Mouse (Mus musculus): ENCODE measurements at regions not wholly inside any gene's neighbourhood (a gene's known extent, or its start where the extent isn't known, plus 50 kb on each side); places are given as distances from the start of the nearest gene placed in this dataset.
"Not testable (repeated sequence)": the region's sequence is repeated elsewhere in the genome, so short reads cannot be mapped to it uniquely, and the experiment has no call there.

DNA sequence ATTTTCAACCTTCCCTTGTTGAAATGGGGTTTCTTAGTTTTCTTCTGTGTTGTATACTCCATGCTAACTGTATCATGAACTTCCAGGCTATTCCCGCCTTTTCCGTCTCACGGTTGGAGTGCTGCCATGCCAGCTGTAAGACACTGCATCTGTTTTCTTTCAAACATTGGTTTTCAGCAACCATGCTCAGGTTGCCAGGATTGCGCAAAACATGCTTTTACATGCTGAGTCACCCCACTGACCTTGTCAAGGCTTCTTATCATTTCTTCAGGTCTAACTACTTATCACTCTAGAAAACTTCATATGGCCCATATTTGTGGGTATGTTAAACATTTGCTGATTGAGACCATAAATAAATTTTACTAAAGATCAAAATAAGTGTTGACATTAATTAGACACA lies 551.2 kb downstream of the Tlr4 start:
- no peak overlapping the region for H3K4me2 ChIP-seq (replicated peaks; ENCODE audit: low read depth)
- no peak for ATAC-seq
- H3K27me3 ChIP-seq (replicated peaks; ENCODE audit: control insufficient read depth, insufficient read depth, low read length), result no peaks in the 10 kb centered on the region
- H3K4me1 ChIP-seq (replicated peaks; ENCODE audit: control insufficient read depth, insufficient read depth, low read length), result no peaks in the 10 kb centered on the region
- no peak overlapping the region for H3K9ac ChIP-seq (ENCODE audit: low read depth, low read length)
- H3K36me3 ChIP-seq (ENCODE audit: control insufficient read depth, insufficient read depth), result no peaks in the 10 kb centered on the region
- H3K4me3 ChIP-seq (ENCODE audit: low read depth, low read length), result no peak overlapping the region
- WGBS, result 88% methylated on average over 4 of the region's 4 CpGs
- TF ChIP-seq CTCF (IDR thresholded peaks at IDR 0.05; ENCODE audit: low read depth), result no peak
- H3K27ac ChIP-seq (ENCODE audit: low read depth, low read length), result no peak overlapping the region
- no peaks in the 10 kb centered on the region for H3K9me3 ChIP-seq (ENCODE audit: control insufficient read depth)

DNA sequence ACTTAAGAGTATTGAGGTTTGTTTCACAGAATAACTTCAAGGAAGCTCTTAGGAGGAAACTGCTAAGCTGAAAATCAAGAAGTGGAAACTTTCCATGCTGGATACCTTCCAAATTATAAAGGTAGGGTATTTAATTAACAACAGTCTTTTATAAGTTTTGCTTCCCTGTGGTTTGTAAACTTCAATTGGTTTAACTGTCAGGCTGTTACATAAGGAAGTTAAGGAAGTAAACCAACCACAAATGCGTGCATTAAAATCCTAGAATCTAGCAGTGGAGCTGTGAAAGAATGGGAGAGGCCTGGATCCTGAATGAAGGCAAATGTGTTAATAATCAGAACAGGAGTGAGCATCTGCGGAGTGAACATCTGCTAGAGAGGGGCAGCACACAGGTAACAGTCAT lies 560.5 kb downstream of the Tlr4 start:
- no peaks in the 10 kb centered on the region for H3K36me3 ChIP-seq (ENCODE audit: control insufficient read depth, insufficient read depth)
- H3K9ac ChIP-seq (ENCODE audit: low read depth, low read length), result no peak overlapping the region
- H3K4me1 ChIP-seq (replicated peaks; ENCODE audit: control insufficient read depth, insufficient read depth, low read length), result no peaks in the 10 kb centered on the region
- no peak overlapping the region for H3K4me3 ChIP-seq (ENCODE audit: low read depth, low read length)
- no peak for ATAC-seq
- H3K4me2 ChIP-seq (replicated peaks; ENCODE audit: low read depth), result no peak overlapping the region
- no peak overlapping the region for H3K27ac ChIP-seq (ENCODE audit: low read depth, low read length)
- no peaks in the 10 kb centered on the region; the same call in 1 of the 2 replicates for H3K9me3 ChIP-seq (ENCODE audit: control insufficient read depth)
- WGBS, result 84% methylated on average over 2 of the region's 2 CpGs
- TF ChIP-seq CTCF (IDR thresholded peaks at IDR 0.05; ENCODE audit: low read depth), result no peak
- no peaks in the 10 kb centered on the region for H3K27me3 ChIP-seq (replicated peaks; ENCODE audit: control insufficient read depth, insufficient read depth, low read length)

DNA sequence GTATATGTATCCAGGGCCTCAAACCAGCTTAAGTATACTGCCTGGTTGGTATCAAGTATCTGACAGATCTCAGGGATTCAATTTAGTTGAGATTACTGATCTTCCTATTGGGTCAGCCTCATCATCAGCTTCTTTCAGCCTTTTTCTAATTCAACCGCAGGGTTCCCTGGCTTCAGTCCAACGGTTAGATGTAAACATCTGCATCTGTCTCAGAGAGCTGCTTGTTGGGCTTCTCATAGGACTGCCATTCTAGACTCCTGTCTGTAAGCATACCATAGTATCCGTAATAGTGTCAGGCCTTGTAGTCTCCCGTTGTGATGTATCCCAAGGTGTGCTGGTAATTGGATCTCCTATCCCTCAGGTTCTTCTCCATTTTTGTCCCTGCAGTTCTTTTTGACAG lies 575.6 kb downstream of the Tlr4 start:
- H3K4me3 ChIP-seq (ENCODE audit: low read depth, low read length), result no peak overlapping the region
- H3K4me2 ChIP-seq (replicated peaks; ENCODE audit: low read depth), result no peak overlapping the region
- no peaks in the 10 kb centered on the region for H3K9me3 ChIP-seq (ENCODE audit: control insufficient read depth)
- whole genome bisulfite sequencing, result 75% methylated on average over 4 of the region's 4 CpGs
- no peak overlapping the region for H3K9ac ChIP-seq (ENCODE audit: low read depth, low read length)
- no peak overlapping the region for H3K27ac ChIP-seq (ENCODE audit: low read depth, low read length)
- H3K27me3 ChIP-seq (replicated peaks; ENCODE audit: control insufficient read depth, insufficient read depth, low read length), result no peaks in the 10 kb centered on the region
- TF ChIP-seq CTCF (IDR thresholded peaks at IDR 0.05; ENCODE audit: low read depth), result no peak
- H3K36me3 ChIP-seq (ENCODE audit: control insufficient read depth, insufficient read depth), result no peaks in the 10 kb centered on the region
- H3K4me1 ChIP-seq (replicated peaks; ENCODE audit: control insufficient read depth, insufficient read depth, low read length), result no peaks in the 10 kb centered on the region
- no peak for ATAC-seq

DNA sequence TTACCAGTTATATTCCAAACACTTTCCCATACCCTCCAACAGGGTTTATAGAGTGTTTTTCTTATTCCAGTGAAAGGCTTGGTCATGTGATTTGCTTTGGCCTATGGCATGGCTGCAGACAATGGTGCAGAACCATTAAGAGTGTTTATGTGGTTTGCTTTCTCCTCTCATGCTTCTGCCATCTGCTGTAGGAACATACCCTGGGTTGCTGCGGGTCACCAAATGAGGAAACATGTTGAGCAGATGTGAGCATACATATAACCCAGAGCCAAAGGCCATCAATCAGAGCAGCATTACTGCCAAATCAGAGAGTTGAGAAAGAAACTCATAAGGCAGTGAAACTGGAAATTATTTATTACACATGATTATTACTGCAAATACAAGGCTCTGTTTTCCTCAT lies 596.7 kb downstream of the Tlr4 start:
- 74% methylated on average over 1 of the region's 1 CpGs for WGBS
- H3K27me3 ChIP-seq (replicated peaks; ENCODE audit: control insufficient read depth, insufficient read depth, low read length), result no peaks in the 10 kb centered on the region
- H3K4me1 ChIP-seq (replicated peaks; ENCODE audit: control insufficient read depth, insufficient read depth, low read length), result no peaks in the 10 kb centered on the region
- ATAC-seq, result no peak
- no peak overlapping the region for H3K27ac ChIP-seq (ENCODE audit: low read depth, low read length)
- H3K36me3 ChIP-seq (ENCODE audit: control insufficient read depth, insufficient read depth), result no peaks in the 10 kb centered on the region
- H3K9ac ChIP-seq (ENCODE audit: low read depth, low read length), result no peak overlapping the region
- H3K4me2 ChIP-seq (replicated peaks; ENCODE audit: low read depth), result no peak overlapping the region
- TF ChIP-seq CTCF (IDR thresholded peaks at IDR 0.05; ENCODE audit: low read depth), result no peak
- H3K4me3 ChIP-seq (ENCODE audit: low read depth, low read length), result no peak overlapping the region
- no peaks in the 10 kb centered on the region for H3K9me3 ChIP-seq (ENCODE audit: control insufficient read depth)

GRCm38 (mm10) chr4:67425712-67426111 lies 598.3 kb downstream of the Tlr4 start:
- no peak overlapping the region for H3K27ac ChIP-seq (ENCODE audit: low read depth, low read length)
- no peaks in the 10 kb centered on the region for H3K4me1 ChIP-seq (replicated peaks; ENCODE audit: control insufficient read depth, insufficient read depth, low read length)
- H3K4me3 ChIP-seq (ENCODE audit: low read depth, low read length), result no peak overlapping the region
- no peaks in the 10 kb centered on the region for H3K9me3 ChIP-seq (ENCODE audit: control insufficient read depth)
- no peaks in the 10 kb centered on the region for H3K27me3 ChIP-seq (replicated peaks; ENCODE audit: control insufficient read depth, insufficient read depth, low read length)
- H3K36me3 ChIP-seq (ENCODE audit: control insufficient read depth, insufficient read depth), result no peaks in the 10 kb centered on the region
- no peak overlapping the region for H3K9ac ChIP-seq (ENCODE audit: low read depth, low read length)
- ATAC-seq, result no peak
- WGBS, result 94% methylated on average over 6 of the region's 6 CpGs
- no peak for TF ChIP-seq CTCF (IDR thresholded peaks at IDR 0.05; ENCODE audit: low read depth)
- no peak overlapping the region for H3K4me2 ChIP-seq (replicated peaks; ENCODE audit: low read depth)

GRCm38 (mm10) chr4:67447835-67448234 lies 620.5 kb downstream of the Tlr4 start:
- H3K36me3 ChIP-seq (ENCODE audit: control insufficient read depth, insufficient read depth), result no peaks in the 10 kb centered on the region
- no peak overlapping the region for H3K4me2 ChIP-seq (replicated peaks; ENCODE audit: low read depth)
- no peak for TF ChIP-seq CTCF (IDR thresholded peaks at IDR 0.05; ENCODE audit: low read depth)
- H3K27ac ChIP-seq (ENCODE audit: low read depth, low read length), result no peak overlapping the region
- H3K9ac ChIP-seq (ENCODE audit: low read depth, low read length), result no peak overlapping the region
- 77% methylated on average over 3 of the region's 3 CpGs for WGBS
- no peaks in the 10 kb centered on the region for H3K4me1 ChIP-seq (replicated peaks; ENCODE audit: control insufficient read depth, insufficient read depth, low read length)
- no peak for ATAC-seq
- no peaks in the 10 kb centered on the region for H3K27me3 ChIP-seq (replicated peaks; ENCODE audit: control insufficient read depth, insufficient read depth, low read length)
- H3K9me3 ChIP-seq (ENCODE audit: control insufficient read depth), result no peaks in the 10 kb centered on the region
- H3K4me3 ChIP-seq (ENCODE audit: low read depth, low read length), result no peak overlapping the region

DNA sequence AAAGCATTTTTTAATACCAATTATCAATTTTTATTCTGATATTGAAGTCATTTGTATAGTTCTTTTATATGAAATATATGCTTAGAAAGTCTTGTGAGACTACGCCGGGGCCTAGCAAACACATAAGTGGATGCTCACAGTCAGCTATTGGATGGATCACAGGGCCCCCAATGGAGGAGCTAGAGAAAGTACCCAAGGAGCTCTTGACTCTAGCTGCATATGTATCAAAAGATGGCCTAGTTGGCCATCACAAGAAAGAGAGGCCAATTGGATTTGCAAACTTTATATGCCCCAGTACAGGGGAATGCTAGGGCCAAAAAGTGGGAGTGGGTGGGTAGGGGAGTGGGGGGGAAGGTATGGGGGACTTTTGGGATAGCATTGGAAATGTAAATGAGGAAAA lies 632.5 kb downstream of the Tlr4 start:
- H3K9me3 ChIP-seq (ENCODE audit: control insufficient read depth); H3K4me3 ChIP-seq (ENCODE audit: low read depth, low read length); H3K4me2 ChIP-seq (replicated peaks; ENCODE audit: low read depth); ATAC-seq; H3K27me3 ChIP-seq (replicated peaks; ENCODE audit: control insufficient read depth, insufficient read depth, low read length); H3K4me1 ChIP-seq (replicated peaks; ENCODE audit: control insufficient read depth, insufficient read depth, low read length); H3K36me3 ChIP-seq (ENCODE audit: control insufficient read depth, insufficient read depth); H3K27ac ChIP-seq (ENCODE audit: low read depth, low read length); H3K9ac ChIP-seq (ENCODE audit: low read depth, low read length): not testable (repeated sequence)
- WGBS, result 92% methylated on average over 2 of the region's 2 CpGs

Data from intestine, postnatal 0 days (tissue).